Mouse (Mus musculus) megakaryocyte, embryonic 14.5 days (primary cell): ENCODE measurements around the gene Ap3d1.

Source experiments
- FLI1 ChIP-seq: IDR thresholded peaks from 2 replicates; pipeline ENCODE4 v1.6.1; 2012; ENCODE audit warnings: low read length, inconsistent platforms, mixed read lengths
- GATA1 ChIP-seq: IDR thresholded peaks from 3 replicates; pipeline ENCODE4 v1.6.1; 2012; ENCODE audit warnings: mixed read lengths, low read length, inconsistent platforms, borderline replicate concordance

- no peak for TF ChIP-seq GATA1
- TF ChIP-seq FLI1, result no peak
These were observed 67.8 kb downstream of the Ap3d1 start for GRCm38 (mm10) chr10:80674161-80674711.
